Mouse (Mus musculus): Measurements from ENCODE around the gene Nfkbie.

DNA sequence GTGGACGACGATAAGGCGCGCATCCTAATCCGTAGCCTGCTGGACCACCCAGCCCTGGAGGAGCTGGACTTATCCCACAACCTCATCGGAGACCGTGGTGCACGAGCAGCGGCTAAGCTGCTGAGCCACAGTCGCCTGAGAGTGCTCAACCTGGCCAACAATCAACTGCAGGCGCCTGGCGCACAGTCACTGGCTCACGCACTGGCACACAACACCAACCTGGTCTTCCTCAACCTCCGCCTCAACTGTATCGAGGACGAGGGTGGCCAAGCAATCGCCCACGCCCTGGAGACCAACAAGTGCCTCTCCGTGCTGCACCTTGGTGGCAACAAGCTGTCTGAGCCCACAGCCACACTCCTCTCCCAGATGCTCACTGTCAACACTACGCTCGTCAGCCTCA lies 15.8 kb upstream of the Nfkbie start:
- TF ChIP-seq CTCF (IDR thresholded peaks at IDR 0.05; ENCODE audit: low read depth), result no peak
- TF ChIP-seq EP300 (optimal IDR thresholded peaks at IDR 0.05), result no peak
